In the genomic region with DNA sequence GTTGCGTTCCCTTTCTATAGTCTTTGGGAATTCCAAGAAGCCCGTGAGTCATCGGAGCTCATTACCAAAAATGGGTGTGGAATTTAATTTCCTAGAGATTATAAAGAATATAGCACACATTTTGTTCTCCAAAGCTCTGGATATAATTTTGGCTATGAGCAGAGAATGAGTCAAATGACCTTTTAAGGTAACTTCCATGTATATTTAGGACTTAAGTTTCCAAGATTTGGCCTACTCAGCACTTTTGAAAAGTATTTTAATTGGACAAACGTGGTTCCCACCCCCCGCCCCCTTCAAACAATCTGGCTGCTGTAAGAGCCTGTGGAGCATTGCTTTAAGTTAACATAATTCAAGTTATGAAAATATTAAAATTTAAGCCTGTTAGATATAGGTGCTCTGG, we compare ENCODE assay signal across 23 mouse cellular contexts.
DNase-seq lines count a peak whose midpoint lies in the region; ATAC-seq and TF ChIP-seq lines count a peak whose summit lies in the region.
"Had no signal": no experiment of that assay in that cellular context is flagged by ENCODE, and none has a peak within 500 bp of the region (broad histone marks: within the 10 kb centered on the region; RNA-seq: fewer than 3 reads in every experiment).

No protein-coding gene starts in this region.

- in situ Hi-C loops in CH12.LX (cut with MboI; ENCODE audit: low pct_ligation_motif_present, low pct_unique_long_range_greater_than_20kb, low sequenced_read_pairs), result no loop called here

- no peak overlapping the region for H3K4me2 ChIP-seq in heart, embryonic 12.5 days
- no peak overlapping the region for H3K4me2 ChIP-seq in CH12.LX (ENCODE audit: insufficient read depth, low read depth, poor library complexity, severe bottlenecking)
- H3K4me2 ChIP-seq: heart, embryonic 13.5 days; hindbrain, embryonic 13.5 days; intestine, embryonic 15.5 days had no signal

- no peak overlapping the region for H3K4me3 ChIP-seq in heart, embryonic 12.5 days
- H3K4me3 ChIP-seq in CH12.LX (replicated peaks in 1 of 3; ENCODE audit: low read depth in 2 of 3, low read length in 2 of 3, poor library complexity in 1 of 3) (no peak overlapping the region), MEL (ENCODE audit: control insufficient read depth in 1 of 2, insufficient read depth in 1 of 2, low read depth in 2 of 2, low read length in 2 of 2) (no peak overlapping the region)
- no peak overlapping the region for H3K4me3 ChIP-seq in embryonic fibroblast, embryonic 13.5 days (ENCODE audit: insufficient read depth, low read length)
- H3K4me3 ChIP-seq in limb, embryonic 10.5 days, result no peak overlapping the region
- H3K4me3 ChIP-seq: heart, embryonic 13.5 days; hindbrain, embryonic 13.5 days; intestine, embryonic 15.5 days had no signal

- H3K4me1 ChIP-seq in heart, embryonic 12.5 days (replicated peaks), result peaks cover 45% of the 10 kb centered on the region
- H3K4me1 ChIP-seq in CH12.LX (ENCODE audit: control insufficient read depth in 1 of 2, insufficient read depth in 2 of 2) (no peaks in the 10 kb centered on the region), MEL (ENCODE audit: control insufficient read depth in 1 of 2, insufficient read depth in 2 of 2, low read length in 2 of 2) (no peaks in the 10 kb centered on the region)
- H3K4me1 ChIP-seq in embryonic fibroblast, embryonic 13.5 days (ENCODE audit: control insufficient read depth, insufficient read depth, low read length), result peaks cover 5% of the 10 kb centered on the region
- H3K4me1 ChIP-seq in limb, embryonic 10.5 days, result no peaks in the 10 kb centered on the region
- H3K4me1 ChIP-seq: intestine, embryonic 15.5 days had no signal

- no peak for TF ChIP-seq RAD21 in CH12.LX (IDR thresholded peaks at IDR 0.05; ENCODE audit: low read depth, low read length)
- TF ChIP-seq RAD21 in MEL (IDR thresholded peaks at IDR 0.05; ENCODE audit: low read depth, low read length), result no peak

- H3K79me2 ChIP-seq in CH12.LX (replicated peaks; ENCODE audit: control insufficient read depth, extremely low read depth, insufficient read depth, poor library complexity, severe bottlenecking) (no peaks in the 10 kb centered on the region), MEL (ENCODE audit: control insufficient read depth, insufficient read depth, low read length, poor library complexity) (no peaks in the 10 kb centered on the region)

- no peaks in the 10 kb centered on the region for H3K27me3 ChIP-seq in heart, embryonic 12.5 days (replicated peaks)
- H3K27me3 ChIP-seq in CH12.LX (replicated peaks) (no peaks in the 10 kb centered on the region), MEL (ENCODE audit: control insufficient read depth in 1 of 2, insufficient read depth in 2 of 2, low read length in 2 of 2) (no peaks in the 10 kb centered on the region)
- no peaks in the 10 kb centered on the region for H3K27me3 ChIP-seq in limb, embryonic 10.5 days (ENCODE audit: low read depth, poor library complexity, severe bottlenecking)
- H3K27me3 ChIP-seq: heart, embryonic 13.5 days; hindbrain, embryonic 13.5 days; intestine, embryonic 15.5 days had no signal

- no peak for ATAC-seq in heart, embryonic 12.5 days (ENCODE audit: insufficient number of reproducible peaks, low FRiP score)
- ATAC-seq: forebrain, embryonic 14.5 days; forebrain, postnatal 0 days; hindbrain, embryonic 16.5 days; intestine, embryonic 15.5 days had no signal

- dilution Hi-C loops in CH12.LX (cut with MboI; ENCODE audit: extremely low pct_ligation_motif_present, extremely low pct_unique_long_range_greater_than_20kb, low sequenced_read_pairs), result no loop called here

- no peaks in the 10 kb centered on the region for H3K36me3 ChIP-seq in heart, embryonic 12.5 days
- no peaks in the 10 kb centered on the region for H3K36me3 ChIP-seq in CH12.LX (replicated peaks in 1 of 2; ENCODE audit: control insufficient read depth in 1 of 2, insufficient read depth in 1 of 2, low read length in 1 of 2)
- no peaks in the 10 kb centered on the region for H3K36me3 ChIP-seq in MEL (ENCODE audit: control insufficient read depth in 1 of 2, insufficient read depth in 2 of 2, low read length in 2 of 2)
- no peaks in the 10 kb centered on the region for H3K36me3 ChIP-seq in limb, embryonic 10.5 days
- H3K36me3 ChIP-seq: heart, embryonic 13.5 days; hindbrain, embryonic 13.5 days; intestine, embryonic 15.5 days had no signal

- no peak for TF ChIP-seq EP300 in CH12.LX (IDR thresholded peaks at IDR 0.05; ENCODE audit: low read length)
- no peak for TF ChIP-seq EP300 in MEL (IDR thresholded peaks at IDR 0.05; ENCODE audit: low read depth in 1 of 2, low read length in 2 of 2)

- H3K27ac ChIP-seq in heart, embryonic 12.5 days (ENCODE audit: poor library complexity, severe bottlenecking), result 0 out of 2 replicates have a peak overlapping the region, but pooled peaks have one; percentile 24
- no peak overlapping the region for H3K27ac ChIP-seq in CH12.LX (ENCODE audit: insufficient read depth, low read depth)
- H3K27ac ChIP-seq in MEL (ENCODE audit: control insufficient read depth, low read depth, low read length), result no peak overlapping the region
- H3K27ac ChIP-seq in embryonic fibroblast, embryonic 13.5 days (ENCODE audit: insufficient read depth, low read length), result peak overlapping the region; percentile 44
- H3K27ac ChIP-seq in limb, embryonic 10.5 days, result no peak overlapping the region
- H3K27ac ChIP-seq: heart, embryonic 13.5 days; hindbrain, embryonic 13.5 days; intestine, embryonic 15.5 days had no signal

- DNase-seq in heart, adult 8-10 months (ENCODE audit: low spot score), result no peak
- DNase-seq in CH12.LX (ENCODE audit: extremely low read depth) (no peak), MEL (ENCODE audit: low read depth, low spot score) (no peak)
- no peak for DNase-seq in thymus, postnatal 4 days
- DNase-seq in limb, embryonic 10.5 days (ENCODE audit: low spot score), result no peak
- DNase-seq: adrenal gland, adult 2 months; adrenal gland, postnatal 14 days; B cell, adult 2 months; cerebellum, adult 11-12 months; cerebellum, adult 8-10 months; cerebellum, postnatal 10 days; cerebellum, postnatal 36 days; forebrain, postnatal 0 days; gastrocnemius, postnatal 10 days; gastrocnemius, postnatal 36 days; kidney, adult 11 months had no signal

- H3K9ac ChIP-seq in heart, embryonic 12.5 days, result no peak overlapping the region
- no peak overlapping the region for H3K9ac ChIP-seq in CH12.LX (ENCODE audit: insufficient read depth, low read depth)
- H3K9ac ChIP-seq in MEL (ENCODE audit: control insufficient read depth, low read depth, low read length, poor library complexity, severe bottlenecking), result no peak overlapping the region
- H3K9ac ChIP-seq: forebrain, postnatal 0 days; heart, embryonic 13.5 days; hindbrain, embryonic 13.5 days; intestine, embryonic 15.5 days had no signal

- WGBS in heart, embryonic 12.5 days, result 81% methylated on average over 5 of the region's 5 CpGs
- WGBS in limb, embryonic 10.5 days, result 96% methylated on average over 5 of the region's 5 CpGs

- TF ChIP-seq POLR2A in CH12.LX (IDR thresholded peaks at IDR 0.05; ENCODE audit: low read depth, low read length) (no peak), MEL (IDR thresholded peaks at IDR 0.05; ENCODE audit: control insufficient read depth in 1 of 2, insufficient read depth in 1 of 2, low read depth in 1 of 2, low read length in 2 of 2, poor library complexity in 1 of 2) (no peak)
- no peak for TF ChIP-seq POLR2A in embryonic fibroblast, embryonic 13.5 days (IDR thresholded peaks at IDR 0.05; ENCODE audit: low read depth, low read length)

- H3K9me3 ChIP-seq in heart, embryonic 12.5 days (replicated peaks), result no peaks in the 10 kb centered on the region
- H3K9me3 ChIP-seq in CH12.LX (replicated peaks; ENCODE audit: low read length) (peaks cover 54% of the 10 kb centered on the region), MEL (replicated peaks; ENCODE audit: insufficient read depth, low read length) (no peaks in the 10 kb centered on the region)
- H3K9me3 ChIP-seq in limb, embryonic 10.5 days (replicated peaks), result no peaks in the 10 kb centered on the region
- H3K9me3 ChIP-seq: heart, embryonic 13.5 days; hindbrain, embryonic 13.5 days; intestine, embryonic 15.5 days had no signal

- TF ChIP-seq CTCF in CH12.LX (conservative IDR thresholded peaks at IDR 0.05 in 1 of 2, IDR thresholded peaks at IDR 0.05 in 1 of 2; ENCODE audit: low read depth in 2 of 2, low read length in 2 of 2) (no peak), MEL (IDR thresholded peaks at IDR 0.05 in 2 of 3, conservative IDR thresholded peaks at IDR 0.05 in 1 of 3; ENCODE audit: control insufficient read depth in 1 of 3, insufficient read depth in 1 of 3, low read depth in 2 of 3, low read length in 3 of 3, poor library complexity in 1 of 3, severe bottlenecking in 1 of 3) (no peak)
- no peak for TF ChIP-seq CTCF in embryonic fibroblast, embryonic 13.5 days (IDR thresholded peaks at IDR 0.05; ENCODE audit: borderline replicate concordance, insufficient read depth, low read length)

TF ChIP-seq in CH12.LX, 34 proteins besides CTCF, POLR2A, EP300 and RAD21:
- no peak for TF ChIP-seq RCOR1 (conservative IDR thresholded peaks at IDR 0.05; ENCODE audit: low read depth, low read length)
- no peak for TF ChIP-seq CHD2 (IDR thresholded peaks at IDR 0.05; ENCODE audit: low read length)
- no peak for TF ChIP-seq ELF1 (IDR thresholded peaks at IDR 0.05; ENCODE audit: low read depth, low read length)
- no peak for TF ChIP-seq HCFC1 (IDR thresholded peaks at IDR 0.05; ENCODE audit: low read depth, low read length)
- no peak for TF ChIP-seq TCF12 (IDR thresholded peaks at IDR 0.05; ENCODE audit: low read depth, low read length)
- TF ChIP-seq MAFK (IDR thresholded peaks at IDR 0.05; ENCODE audit: insufficient replicate concordance, low read length), result 0 out of 2 replicates have a peak, but pooled peaks have one; percentile 40

TF ChIP-seq in MEL, 35 proteins besides CTCF, POLR2A, EP300 and RAD21:
- no peak for TF ChIP-seq POLR2AphosphoS5 (IDR thresholded peaks at IDR 0.05; ENCODE audit: borderline replicate concordance, low read depth, low read length)
- peak; percentile 35; the same call in 1 of the 2 replicates for TF ChIP-seq MAFK (IDR thresholded peaks at IDR 0.05; ENCODE audit: borderline replicate concordance, low read depth, low read length)
- no peak for TF ChIP-seq TAL1 (IDR thresholded peaks at IDR 0.05; ENCODE audit: low read length)

Comparison
In these comparisons a context has a peak if more than half of its experiments do, and no peak if none do; other contexts are left out.
1. H3K27ac ChIP-seq: peak in heart, embryonic 12.5 days (single experiment) and embryonic fibroblast, embryonic 13.5 days (single experiment); none in CH12.LX (single experiment), MEL (single experiment) and limb, embryonic 10.5 days (single experiment).